Mouse (Mus musculus) forebrain, embryonic 10.5 days (tissue): Measurements from ENCODE around the gene Id4. TPM values are rescaled to one million over a fixed set of nuclear protein-coding genes. Genes with fewer than 3 reads are reported as not detected.

Source experiments
- DNase-seq: peaks from one replicate; pipeline ENCODE4 v3.0.0-alpha.2; 2017; ENCODE audit warnings: low spot score; ENCODE audit errors: extremely low spot score
- H3K27ac ChIP-seq: fragments of 300-500 bp; sonication (generic); 2 replicates; pipeline ENCODE4 v1.5.1; 2016; ENCODE audit warnings: mild to moderate bottlenecking
- H3K27me3 ChIP-seq: fragments of 300-500 bp; sonication (generic); 2 replicates; pipeline ENCODE4 v1.6.1; 2016; ENCODE audit warnings: mild to moderate bottlenecking; ENCODE audit not compliant: poor library complexity, severe bottlenecking
- H3K36me3 ChIP-seq: fragments of 300-500 bp; sonication (generic); replicated peaks from 2 replicates; pipeline ENCODE4 v1.6.1; 2016; ENCODE audit warnings: mild to moderate bottlenecking, moderate library complexity
- H3K4me1 ChIP-seq: fragments of 300-500 bp; sonication (generic); 2 replicates; pipeline ENCODE4 v1.6.1; 2016
- H3K4me3 ChIP-seq: fragments of 300-500 bp; sonication (generic); 2 replicates; pipeline ENCODE4 v1.5.1; 2016; ENCODE audit warnings: mild to moderate bottlenecking, moderate library complexity
- H3K9me3 ChIP-seq: fragments of 300-500 bp; sonication (generic); 2 replicates; pipeline ENCODE4 v1.6.1; 2016; ENCODE audit warnings: mild to moderate bottlenecking, moderate library complexity
- WGBS: fragments of 180-500 bp; shearing (Covaris S2); methylation state at CpG from one replicate; pipeline ENCODE4 v1.1.7; 2016; 5-methylcytosine and 5-hydroxymethylcytosine counted together
- polyA plus RNA-seq: library from polyadenylated mRNA; unstranded; fragments of >200 nt; fragmentation: Nextera tagmentation; extraction: Ambion mirVana; gene quantifications from 2 replicates; pipeline ENCODE4 v1.2.1, GENCODE M21; 2016

Gene Id4
- polyA plus RNA-seq, 1 experiment from 2014 or later = 80.5 TPM

DNA sequence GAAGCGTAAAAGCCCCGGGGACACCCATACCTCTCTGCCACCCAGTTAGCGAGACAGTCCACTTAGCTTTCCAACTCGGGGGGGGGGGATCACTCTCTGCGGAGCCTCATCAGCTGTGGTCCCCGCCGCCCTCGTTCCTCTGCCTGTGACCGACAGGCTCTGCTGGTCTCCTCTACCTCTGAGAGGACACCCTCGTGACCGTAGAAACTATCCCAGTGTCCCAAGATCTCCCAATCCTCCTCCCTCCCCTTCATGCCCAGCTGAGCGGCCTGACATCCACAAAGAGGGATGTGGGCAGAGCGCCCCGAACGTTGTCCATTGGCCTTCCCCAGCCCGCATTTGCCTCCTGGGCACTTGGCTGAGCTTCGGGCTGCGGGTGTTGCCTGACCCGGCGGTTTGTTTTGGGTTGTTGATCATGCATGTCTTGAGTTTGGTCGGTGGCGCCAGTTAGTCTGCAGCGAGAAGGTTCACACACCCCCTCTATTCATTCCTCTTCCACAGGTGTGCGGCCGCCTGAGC, 1.5 kb downstream of the Id4 start:
- peak overlapping the region; percentile 90 for H3K4me3 ChIP-seq
- H3K36me3 ChIP-seq = peaks cover 31% of the 10 kb centered on the region
- peaks cover 20% of the 10 kb centered on the region for H3K27me3 ChIP-seq
- WGBS = under 1% methylated on average over 25 of the region's 25 CpGs
- peaks cover 49% of the 10 kb centered on the region for H3K4me1 ChIP-seq
- H3K27ac ChIP-seq = peak overlapping the region; percentile 97
- peak; percentile 51 for DNase-seq
- no peaks in the 10 kb centered on the region for H3K9me3 ChIP-seq

DNA sequence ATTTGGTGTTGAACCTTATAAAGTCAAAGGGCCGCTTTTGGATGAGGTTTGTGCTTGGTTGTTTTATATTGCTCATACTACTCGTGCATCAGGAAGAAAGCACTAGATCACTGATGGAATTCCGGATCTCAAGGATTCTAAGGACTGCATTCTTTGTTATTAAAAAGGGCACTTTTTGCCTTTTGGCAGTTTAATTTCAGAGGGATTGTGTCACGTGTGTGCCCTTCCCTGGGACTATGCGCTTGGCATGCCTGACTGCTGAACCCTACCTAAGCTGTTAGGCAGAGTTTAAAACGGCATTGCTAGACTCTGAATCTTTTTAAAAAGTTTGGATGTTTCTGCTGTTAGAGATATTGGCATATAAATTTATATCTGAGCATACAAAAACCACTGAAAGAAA, 4.0 kb downstream of the Id4 start:
- 64% methylated on average over 6 of the region's 6 CpGs for WGBS
- no peaks in the 10 kb centered on the region for H3K9me3 ChIP-seq
- peaks cover 33% of the 10 kb centered on the region for H3K4me1 ChIP-seq
- peak overlapping the region; percentile 97 for H3K27ac ChIP-seq
- H3K36me3 ChIP-seq = peaks cover 31% of the 10 kb centered on the region
- peak overlapping the region; percentile 90 for H3K4me3 ChIP-seq
- H3K27me3 ChIP-seq = peaks cover 20% of the 10 kb centered on the region
- DNase-seq = no peak

DNA sequence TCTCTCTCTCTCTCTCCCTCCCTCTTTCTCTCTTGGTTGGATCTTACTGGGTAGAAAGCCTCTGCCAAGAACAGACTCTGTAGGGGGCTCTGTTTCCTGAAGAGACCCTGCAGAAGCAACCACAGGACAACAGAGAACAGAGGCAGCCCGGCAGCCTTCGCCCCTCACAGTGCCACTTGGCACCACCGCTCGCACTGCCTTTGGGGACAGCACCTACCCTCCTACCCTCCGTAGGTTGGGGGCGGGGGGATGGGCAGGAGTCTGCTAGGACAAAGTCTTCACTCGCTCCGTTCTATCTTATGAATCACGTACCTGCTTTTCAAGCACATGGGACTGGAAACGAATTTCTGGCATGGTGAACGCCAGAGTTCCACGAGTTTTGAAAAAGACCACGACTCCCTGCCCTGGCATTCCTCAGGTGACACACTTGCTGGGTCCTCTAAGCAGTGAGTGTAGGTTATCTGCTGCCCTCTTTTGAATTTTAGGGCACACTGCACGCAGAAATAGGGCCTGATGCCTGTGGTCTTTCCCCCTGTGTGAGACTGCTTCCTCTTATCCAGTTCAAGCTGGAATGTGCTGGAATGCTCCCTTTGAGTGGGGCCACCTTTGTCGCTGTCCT, 12.5 kb downstream of the Id4 start:
- DNase-seq = peak; percentile 67
- Histone ChIP-seq H3K4me1 (peaks cover 38% of the 10 kb centered on the region), H3K9me3 (no peaks in the 10 kb centered on the region), H3K27ac (peak overlapping the region; percentile 87), H3K4me3 (peak overlapping the region; percentile 38), H3K27me3 (no peaks in the 10 kb centered on the region), H3K36me3 (no peaks in the 10 kb centered on the region)
- 5% methylated on average over 15 of the region's 15 CpGs for WGBS

DNA sequence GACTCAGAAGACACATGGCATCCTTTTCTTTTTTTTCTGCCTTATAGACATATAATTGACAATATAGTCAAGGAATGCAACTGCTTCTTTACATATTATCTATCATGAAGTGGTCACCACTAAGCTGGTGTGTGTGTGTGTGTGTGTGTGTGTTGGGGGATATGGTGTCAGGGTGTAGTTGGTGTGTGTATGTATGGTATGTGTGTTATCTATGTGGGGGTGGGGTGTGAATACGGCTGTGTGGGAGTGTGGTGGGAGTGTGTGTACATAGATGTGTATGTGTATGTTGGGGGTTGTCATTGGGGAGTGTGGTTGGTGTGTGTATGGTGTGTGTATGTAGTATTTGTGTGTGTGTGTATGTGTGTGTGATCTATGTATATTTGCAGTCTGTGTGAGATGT, 13.1 kb downstream of the Id4 start:
- no peak for DNase-seq
- H3K4me3 ChIP-seq = no peak overlapping the region
- H3K9me3 ChIP-seq = no peaks in the 10 kb centered on the region
- H3K36me3 ChIP-seq = no peaks in the 10 kb centered on the region
- peaks cover 37% of the 10 kb centered on the region for H3K4me1 ChIP-seq
- H3K27ac ChIP-seq = peak overlapping the region; percentile 87
- 96% methylated on average over 1 of the region's 1 CpGs for WGBS
- H3K27me3 ChIP-seq = no peaks in the 10 kb centered on the region

DNA sequence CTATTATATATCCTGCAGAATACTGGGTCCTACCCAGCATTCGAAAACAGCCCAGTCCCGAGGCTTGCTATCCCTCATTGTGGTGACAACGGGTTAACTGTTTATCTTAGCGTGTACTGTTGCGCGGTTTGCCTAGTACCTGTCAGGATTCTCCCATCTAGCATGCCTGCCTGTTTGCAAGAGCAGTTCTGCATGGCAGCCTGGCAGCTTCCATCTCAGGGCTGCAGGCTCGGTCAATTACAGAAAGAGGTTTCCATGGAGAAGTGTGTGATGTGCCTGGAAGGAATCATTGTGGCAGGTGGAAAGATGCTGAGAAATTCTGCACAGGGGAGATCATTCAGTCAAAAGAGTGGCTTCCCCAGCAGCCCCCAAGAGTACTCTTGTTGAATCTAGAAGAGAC, 16.0 kb downstream of the Id4 start:
- Histone ChIP-seq H3K36me3 (no peaks in the 10 kb centered on the region), H3K4me3 (no peak overlapping the region), H3K9me3 (no peaks in the 10 kb centered on the region), H3K27me3 (no peaks in the 10 kb centered on the region), H3K4me1 (peaks cover 27% of the 10 kb centered on the region), H3K27ac (peak overlapping the region; percentile 22; the same call in 1 of the 2 replicates)
- no peak for DNase-seq
- WGBS = 91% methylated on average over 7 of the region's 7 CpGs

- Histone ChIP-seq H3K27me3 (no peaks in the 10 kb centered on the region), H3K36me3 (no peaks in the 10 kb centered on the region), H3K4me3 (no peak overlapping the region), H3K27ac (no peak overlapping the region), H3K9me3 (no peaks in the 10 kb centered on the region), H3K4me1 (peaks cover 10% of the 10 kb centered on the region; the same call in 1 of the 2 replicates)
- DNase-seq = no peak
- 90% methylated on average over 9 of the region's 9 CpGs for WGBS
Measured at GRCm38 (mm10) chr13:48284426-48284825, 23.4 kb downstream of the Id4 start.

- H3K4me3 ChIP-seq = no peak overlapping the region
- DNase-seq = no peak
- no peaks in the 10 kb centered on the region for H3K36me3 ChIP-seq
- H3K9me3 ChIP-seq = no peaks in the 10 kb centered on the region
- 84% methylated on average over 9 of the region's 9 CpGs for WGBS
- H3K4me1 ChIP-seq = peaks cover 17% of the 10 kb centered on the region; the same call in 1 of the 2 replicates
- no peak overlapping the region for H3K27ac ChIP-seq
- no peaks in the 10 kb centered on the region for H3K27me3 ChIP-seq
Measured at GRCm38 (mm10) chr13:48284918-48285693, 24.1 kb downstream of the Id4 start.

DNA sequence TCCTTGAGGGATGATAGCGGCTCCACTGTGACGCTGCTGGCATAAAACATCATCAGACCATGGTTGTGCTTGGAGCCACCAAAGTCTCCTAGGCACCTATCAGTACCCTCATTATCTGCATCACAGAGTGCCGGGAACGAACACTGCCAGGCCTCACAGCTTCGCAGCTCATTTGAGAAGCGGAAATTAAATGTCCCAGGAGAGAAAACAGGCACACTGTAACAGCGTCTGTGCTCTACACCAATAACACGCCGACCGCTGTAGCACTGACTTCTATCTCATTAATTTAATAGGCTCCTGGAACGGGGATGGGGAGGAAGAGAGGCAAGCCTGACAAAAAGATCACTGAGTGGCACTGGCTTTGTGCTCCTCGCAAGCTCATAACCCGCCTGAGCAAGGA, 29.4 kb downstream of the Id4 start:
- peak overlapping the region; percentile 51; the same call in 1 of the 2 replicates for H3K27ac ChIP-seq
- no peak for DNase-seq

GRCm38 (mm10) chr13:48314500-48314899, 53.5 kb downstream of the Id4 start:
- 83% methylated on average over 7 of the region's 7 CpGs for WGBS
- Histone ChIP-seq H3K27ac (no peak overlapping the region), H3K27me3 (peaks cover 59% of the 10 kb centered on the region), H3K36me3 (no peaks in the 10 kb centered on the region), H3K4me3 (no peak overlapping the region), H3K4me1 (peaks cover 18% of the 10 kb centered on the region), H3K9me3 (peaks cover 6% of the 10 kb centered on the region; the same call in 1 of the 2 replicates)
- DNase-seq = no peak

More for the DNA sequence above, 29.4 kb downstream of the Id4 start:
- H3K4me3 ChIP-seq = no peak overlapping the region
- no peaks in the 10 kb centered on the region for H3K36me3 ChIP-seq
- no peaks in the 10 kb centered on the region for H3K27me3 ChIP-seq
- H3K4me1 ChIP-seq = peaks cover 33% of the 10 kb centered on the region; the same call in 1 of the 2 replicates
- 71% methylated on average over 13 of the region's 13 CpGs for WGBS
- H3K9me3 ChIP-seq = no peaks in the 10 kb centered on the region
